Mouse (Mus musculus) liver, embryonic 14.5 days (tissue): Measurements from ENCODE around the gene Cdhr2. TPM values are rescaled to one million over a fixed set of nuclear protein-coding genes. Genes with fewer than 3 reads are reported as not detected.

Experiments
- ATAC-seq: fragments of 200-750 bp; cut with Nextera tagmentation; 2 replicates; pipeline ENCODE4 v1.8.0; 2017; ENCODE audit warnings: moderate number of reproducible peaks, mild to moderate bottlenecking, moderate library complexity; ENCODE audit not compliant: insufficient read depth
- DNase-seq, 3 experiments: peaks; one replicate each; pipeline ENCODE4 v3.0.0-alpha.2; 2012 to 2013; ENCODE audit warnings: low read depth in 3 of 3, low spot score in 3 of 3
- H3K27ac ChIP-seq: fragments of 300-500 bp; sonication (generic); 2 replicates; pipeline ENCODE4 v1.5.1; 2014; ENCODE audit warnings: moderate library complexity, mild to moderate bottlenecking, control low read depth, inconsistent platforms
- H3K27me3 ChIP-seq: fragments of 300-500 bp; sonication (generic); 2 replicates; pipeline ENCODE4 v1.6.1; 2014; ENCODE audit warnings: mild to moderate bottlenecking, low read length, moderate library complexity; ENCODE audit not compliant: control insufficient read depth, insufficient read depth
- H3K36me3 ChIP-seq: fragments of 300-500 bp; sonication (generic); replicated peaks from 2 replicates; pipeline ENCODE4 v1.6.1; 2014; ENCODE audit warnings: low read depth; ENCODE audit not compliant: control insufficient read depth, insufficient read depth
- H3K4me1 ChIP-seq, 2 experiments: fragments of 200-500 bp in 1 of 2; fragments of 300-500 bp in 1 of 2; sonication (generic) in 1 of 2; replicated peaks; 2 replicates each; pipeline ENCODE4 v1.6.1; 2012 to 2014; ENCODE audit warnings: antibody characterized with exemption in 1 of 2, inconsistent platforms in 1 of 2, low read length in 1 of 2; ENCODE audit not compliant: control insufficient read depth in 2 of 2, insufficient read depth in 2 of 2
- H3K4me2 ChIP-seq: fragments of 300-500 bp; sonication (generic); 2 replicates; pipeline ENCODE4 v1.6.1; 2014; ENCODE audit warnings: low read depth, mild to moderate bottlenecking, control low read depth, moderate library complexity
- H3K4me3 ChIP-seq, 2 experiments: fragments of 200-500 bp in 1 of 2; fragments of 300-500 bp in 1 of 2; sonication (generic) in 1 of 2; 2 replicates each; pipeline ENCODE4 v1.5.1; 2012 to 2014; ENCODE audit warnings: low read depth in 2 of 2, low read length in 2 of 2, mild to moderate bottlenecking in 2 of 2, control low read depth in 1 of 2, inconsistent platforms in 1 of 2, moderate library complexity in 1 of 2; ENCODE audit not compliant: insufficient read depth in 1 of 2
- H3K9ac ChIP-seq: fragments of 300-500 bp; sonication (generic); replicated peaks from 2 replicates; pipeline ENCODE4 v1.6.1; 2014; ENCODE audit warnings: mild to moderate bottlenecking, control low read depth, moderate library complexity
- H3K9me3 ChIP-seq: fragments of 300-500 bp; sonication (generic); 2 replicates; pipeline ENCODE4 v1.6.1; 2016; ENCODE audit warnings: low read length, mixed read lengths; ENCODE audit not compliant: control insufficient read depth
- CTCF ChIP-seq: IDR thresholded peaks from 2 replicates; pipeline ENCODE4 v1.5.1; 2016; ENCODE audit warnings: antibody characterized with exemption, low read depth, control low read depth
- EP300 ChIP-seq: IDR thresholded peaks from 2 replicates; pipeline ENCODE4 v1.6.1; 2016; ENCODE audit warnings: antibody characterized with exemption, low read depth
- WGBS: fragments of 180-500 bp; shearing (Covaris S2); extraction: QIAGEN DNeasy Blood & Tissue Kit; methylation state at CpG from one replicate; pipeline ENCODE4 v1.1.7; 2014; ENCODE audit not compliant: insufficient replicate concordance; 5-methylcytosine and 5-hydroxymethylcytosine counted together
- polyA plus RNA-seq, 2 experiments: library from polyadenylated mRNA; depleted of rRNA in 1 of 2; stranded (reverse) in 1 of 2; unstranded in 1 of 2; fragments of >200 nt; fragmentation: Nextera tagmentation in 1 of 2; extraction: Ambion mirVana in 1 of 2; gene quantifications; 2 replicates each; pipeline versions ENCODE4 v1.2.1 to v1.2.3; 2012 to 2014

Gene Cdhr2
- polyA plus RNA-seq, 2 experiments = 6.6 to 8.6 TPM

DNA sequence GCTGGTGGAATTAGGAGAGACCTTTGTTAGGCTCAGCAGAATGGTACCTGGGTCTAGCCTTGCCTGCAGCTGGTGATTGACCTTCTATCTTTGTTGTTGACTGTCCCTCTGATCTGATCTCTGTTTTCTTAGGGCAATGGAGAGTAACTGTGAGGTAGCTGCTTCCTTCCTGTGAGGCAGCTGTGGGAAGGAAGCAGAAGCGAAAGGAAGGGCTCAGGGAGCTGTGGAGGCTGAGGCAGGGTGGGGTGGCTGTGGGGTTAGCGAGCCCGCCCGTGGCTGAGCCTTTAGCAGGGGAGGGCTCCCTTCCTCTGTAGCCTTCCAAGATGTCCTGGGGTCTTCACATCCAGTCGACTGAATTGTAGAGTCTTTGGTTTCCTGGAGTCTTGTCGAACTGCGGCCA lies 1.2 kb downstream of the Cdhr2 start:
- H3K36me3 ChIP-seq = no peaks in the 10 kb centered on the region
- no peak overlapping the region; the same call in 1 of the 2 replicates for H3K4me2 ChIP-seq
- no peaks in the 10 kb centered on the region for H3K9me3 ChIP-seq
- DNase-seq = no peak
- TF ChIP-seq EP300 = no peak
- no peak for TF ChIP-seq CTCF
- no peaks in the 10 kb centered on the region for H3K27me3 ChIP-seq
- H3K27ac ChIP-seq = no peak overlapping the region
- 41% methylated on average over 7 of the region's 7 CpGs for WGBS
- no peak for ATAC-seq
- no peaks in the 10 kb centered on the region; a peak in 1 of 4 replicates for H3K4me1 ChIP-seq
- H3K4me3 ChIP-seq = no peak overlapping the region
- no peak overlapping the region for H3K9ac ChIP-seq

DNA sequence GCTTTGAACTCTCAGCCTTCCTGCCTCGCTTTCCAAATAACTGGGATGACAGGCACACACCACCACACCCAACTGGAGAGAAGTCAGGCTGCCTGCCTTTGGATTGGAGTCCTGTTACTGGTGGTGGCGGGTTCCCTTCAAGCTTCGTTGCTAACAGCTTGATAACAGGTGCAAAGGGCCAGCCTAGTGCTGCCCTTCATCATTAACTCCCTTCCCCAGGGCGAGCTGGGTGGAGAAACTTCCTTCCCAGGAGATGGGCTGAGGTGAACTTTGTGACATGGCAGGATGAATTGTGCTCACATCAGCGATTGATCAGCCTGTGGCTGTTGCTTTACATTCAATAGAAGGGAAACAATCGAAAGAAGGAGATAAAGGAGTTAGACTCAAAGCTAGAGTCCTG lies 3.6 kb downstream of the Cdhr2 start:
- Histone ChIP-seq H3K4me1 (no peaks in the 10 kb centered on the region; a peak in 1 of 4 replicates), H3K36me3 (no peaks in the 10 kb centered on the region), H3K4me2 (no peak overlapping the region), H3K9ac (no peak overlapping the region), H3K27ac (no peak overlapping the region), H3K27me3 (no peaks in the 10 kb centered on the region), H3K9me3 (no peaks in the 10 kb centered on the region), H3K4me3 (no peak overlapping the region)
- no peak for TF ChIP-seq CTCF
- no peak for TF ChIP-seq EP300
- DNase-seq (no peak), ATAC-seq (no peak)
- 39% methylated on average over 6 of the region's 6 CpGs for WGBS

DNA sequence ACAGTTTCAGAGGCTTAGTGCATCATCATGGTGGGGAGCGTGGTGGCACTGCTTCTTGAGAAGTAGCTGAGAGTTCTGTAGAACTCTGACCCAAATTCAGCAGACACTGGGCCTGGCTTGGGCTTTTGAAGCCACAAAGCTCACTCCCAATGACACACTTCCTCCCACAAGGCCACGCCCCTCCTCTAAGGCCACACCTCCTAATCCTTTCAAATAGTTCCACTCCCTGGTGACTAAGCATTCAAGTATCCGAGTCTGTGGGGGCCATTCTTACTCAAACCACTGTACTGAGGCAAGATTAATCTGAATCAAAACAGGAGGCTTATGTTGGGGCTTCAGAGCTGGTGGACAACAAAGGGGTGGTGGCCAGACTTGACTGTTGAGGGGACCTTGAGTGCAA lies 9.6 kb downstream of the Cdhr2 start:
- DNase-seq (no peak), ATAC-seq (no peak)
- Histone ChIP-seq H3K27me3 (no peaks in the 10 kb centered on the region), H3K27ac (no peak overlapping the region), H3K4me3 (no peak overlapping the region), H3K9me3 (no peaks in the 10 kb centered on the region), H3K9ac (no peak overlapping the region), H3K4me1 (no peaks in the 10 kb centered on the region; a peak in 1 of 4 replicates), H3K4me2 (no peak overlapping the region), H3K36me3 (no peaks in the 10 kb centered on the region)
- 56% methylated on average over 3 of the region's 3 CpGs for WGBS
- TF ChIP-seq CTCF (no peak), EP300 (no peak)

DNA sequence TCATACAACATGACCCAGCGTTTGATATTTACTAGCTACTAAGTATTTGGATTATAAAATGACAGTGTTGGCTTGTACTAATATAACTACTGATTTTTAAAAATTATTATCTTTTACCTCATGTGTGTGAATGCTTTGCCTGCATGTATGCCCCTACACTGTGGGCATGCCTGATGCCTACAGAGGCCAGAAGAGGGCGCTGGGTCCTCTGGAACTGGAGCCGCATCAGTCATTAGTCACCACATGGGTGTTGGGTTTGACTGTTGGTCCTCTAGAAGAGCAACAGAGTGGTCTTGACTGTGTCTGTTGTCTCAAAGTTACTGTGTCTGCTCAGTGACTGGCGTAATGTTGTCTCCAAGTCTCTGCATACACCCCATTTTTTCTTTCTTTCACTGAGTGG lies 13.1 kb downstream of the Cdhr2 start:
- Histone ChIP-seq H3K4me2 (no peak overlapping the region), H3K27me3 (no peaks in the 10 kb centered on the region), H3K4me1 (no peaks in the 10 kb centered on the region), H3K36me3 (no peaks in the 10 kb centered on the region), H3K9me3 (no peaks in the 10 kb centered on the region), H3K9ac (no peak overlapping the region), H3K27ac (no peak overlapping the region), H3K4me3 (no peak overlapping the region)
- DNase-seq (no peak), ATAC-seq (no peak)
- TF ChIP-seq EP300 = no peak
- peak; percentile 40; the same call in 1 of the 2 replicates for TF ChIP-seq CTCF
- whole genome bisulfite sequencing = 25% methylated on average over 4 of the region's 4 CpGs

DNA sequence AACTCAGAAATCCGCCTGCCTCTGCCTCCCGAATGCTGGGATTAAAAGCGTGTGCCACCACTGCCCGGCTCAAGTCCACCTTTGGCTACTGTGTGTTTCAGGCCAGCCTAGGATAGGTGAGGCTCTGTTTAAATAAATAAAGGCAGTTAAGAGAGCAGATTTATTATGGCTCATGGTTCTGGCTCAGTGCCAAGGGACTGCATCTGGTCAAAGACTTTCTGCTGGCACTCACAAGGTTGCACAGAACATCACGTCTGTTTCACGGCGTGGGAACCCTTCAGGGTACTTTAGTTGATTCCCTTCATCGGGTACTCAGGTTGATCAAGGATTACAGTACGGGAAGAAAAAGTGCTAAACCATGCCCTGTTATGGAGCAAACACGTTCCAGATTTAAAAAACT lies 13.7 kb downstream of the Cdhr2 start:
- no peak for ATAC-seq
- no peak for DNase-seq
- 63% methylated on average over 10 of the region's 10 CpGs for WGBS
- Histone ChIP-seq H3K27ac (no peak overlapping the region), H3K4me1 (no peaks in the 10 kb centered on the region), H3K27me3 (no peaks in the 10 kb centered on the region), H3K9ac (no peak overlapping the region), H3K4me3 (no peak overlapping the region), H3K9me3 (no peaks in the 10 kb centered on the region), H3K4me2 (no peak overlapping the region), H3K36me3 (no peaks in the 10 kb centered on the region)
- TF ChIP-seq EP300 (no peak), CTCF (no peak)

DNA sequence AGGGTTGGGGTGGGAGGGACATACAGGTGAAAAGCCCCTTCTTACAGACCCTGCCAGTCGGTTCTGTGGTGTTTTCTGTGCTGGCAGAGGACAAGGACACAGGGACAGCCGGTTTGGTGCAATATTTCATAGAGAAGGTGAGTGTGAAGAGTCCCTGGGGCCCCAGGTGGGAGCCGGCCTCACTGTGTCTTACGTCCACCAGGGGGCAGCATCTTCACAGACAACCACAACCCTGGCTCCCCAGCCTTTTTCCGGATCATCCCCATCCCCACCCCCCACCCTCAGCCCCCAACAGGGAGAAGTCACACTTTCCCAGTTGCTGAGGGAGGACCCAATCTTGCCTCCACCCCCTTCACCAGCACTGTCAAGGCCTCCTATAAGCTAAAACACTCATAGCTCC lies 15.7 kb downstream of the Cdhr2 start:
- Histone ChIP-seq H3K27me3 (no peaks in the 10 kb centered on the region), H3K4me1 (no peaks in the 10 kb centered on the region), H3K9ac (no peak overlapping the region), H3K9me3 (no peaks in the 10 kb centered on the region), H3K36me3 (no peaks in the 10 kb centered on the region), H3K27ac (no peak overlapping the region), H3K4me3 (no peak overlapping the region), H3K4me2 (no peak overlapping the region)
- 3% methylated on average over 5 of the region's 5 CpGs for whole genome bisulfite sequencing
- TF ChIP-seq EP300 (no peak), CTCF (peak; percentile 82)
- ATAC-seq (0 out of 2 replicates have a peak, but pooled peaks have one; percentile 39), DNase-seq (no peak)
